Mouse (Mus musculus) R1 (cell line): ENCODE data around the gene Olfr1.

Experiments
- DNase-seq: peaks from one replicate; pipeline ENCODE4 v3.0.0-alpha.2; 2018; ENCODE audit warnings: low read depth, low spot score

Olfr1 gene

DNA sequence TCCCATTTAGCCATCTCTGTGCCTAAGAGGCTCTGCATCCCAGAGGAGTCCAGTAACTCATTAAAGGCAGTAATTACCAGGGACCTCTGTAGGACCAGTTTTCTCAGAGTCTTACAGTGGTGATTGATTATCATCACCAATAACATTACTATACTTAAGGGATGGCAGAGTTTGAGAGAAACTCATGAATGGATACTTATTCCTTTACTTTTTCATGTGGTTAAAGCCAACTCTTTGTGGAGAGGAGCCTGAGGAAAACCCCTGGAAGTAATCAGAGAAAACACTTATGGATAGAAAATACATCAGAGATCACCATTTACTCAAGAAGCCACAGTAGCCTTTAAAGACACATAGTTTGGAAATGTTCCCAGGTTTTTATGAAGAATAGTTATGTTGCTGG lies at the start of gene Olfr1:
TSS of gene Olfr1 (minus strand) at position 101 of the 400 bp plus-strand sequence.
- DNase-seq = no peak

DNA sequence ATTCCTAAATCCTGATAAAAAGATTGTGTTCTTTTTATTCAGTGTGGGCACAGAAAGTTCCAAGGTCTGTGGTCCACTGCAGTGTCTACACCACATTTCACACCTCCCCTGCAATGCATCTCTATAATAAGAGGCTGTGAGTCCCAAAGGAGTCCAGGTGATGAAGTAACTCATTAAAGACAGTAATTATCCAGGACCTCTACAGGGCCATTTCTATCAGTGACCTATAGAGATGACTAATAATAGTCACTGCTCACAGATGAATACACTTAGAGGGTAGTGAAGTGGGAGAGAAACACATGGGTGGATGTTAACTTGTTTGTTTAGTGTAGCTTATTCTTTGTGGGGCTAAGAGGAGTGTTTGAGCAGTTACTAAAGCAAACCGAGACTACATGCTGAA lies 29.0 kb upstream of the Olfr1 start, which contains the start of gene Olfr378:
TSS of gene Olfr378 (minus strand) at position 101 of the 400 bp plus-strand sequence.
- DNase-seq = no peak

DNA sequence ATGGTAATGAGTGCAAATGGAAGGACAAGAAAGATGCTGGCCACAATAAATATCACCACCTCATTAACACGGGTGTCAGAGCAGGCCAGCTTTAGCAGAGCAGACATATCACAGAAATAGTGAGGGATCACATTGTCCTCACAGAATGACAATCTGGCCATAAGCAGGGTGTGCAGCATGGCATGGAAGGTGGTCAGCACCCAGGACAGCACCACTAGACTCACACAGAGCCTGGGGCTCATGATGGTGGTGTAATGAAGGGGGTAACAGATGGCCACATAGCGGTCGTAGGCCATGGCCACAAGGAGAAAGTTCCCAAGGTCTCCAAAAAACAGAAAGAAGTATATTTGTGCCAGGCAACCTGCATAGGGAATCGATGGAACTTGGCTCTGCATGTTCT lies 4.0 kb downstream of the Olfr1 start:
- DNase-seq = peak; percentile 31

DNA sequence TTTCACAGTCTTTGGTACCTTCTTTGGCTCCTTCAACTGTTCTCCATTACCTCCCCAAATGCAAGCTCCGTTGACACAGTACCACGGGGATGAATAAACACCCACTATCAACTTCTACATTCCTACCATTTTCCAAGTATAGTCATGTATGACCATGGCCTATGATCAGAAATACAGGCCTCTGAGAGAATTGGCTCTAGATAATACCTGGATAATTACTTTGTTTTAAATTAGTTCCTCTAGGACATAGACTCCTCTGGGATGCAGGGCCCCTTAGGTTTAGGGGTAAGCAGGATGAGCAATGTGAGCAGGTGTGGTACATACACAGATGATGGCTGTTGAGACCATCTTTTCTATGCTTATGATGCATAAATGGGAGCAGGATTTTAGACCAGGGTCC lies 28.5 kb downstream of the Olfr1 start, which contains the start of gene Olfr376:
TSS of gene Olfr376 (plus strand) at position 301 of the 400 bp plus-strand sequence.
- DNase-seq = no peak

DNA sequence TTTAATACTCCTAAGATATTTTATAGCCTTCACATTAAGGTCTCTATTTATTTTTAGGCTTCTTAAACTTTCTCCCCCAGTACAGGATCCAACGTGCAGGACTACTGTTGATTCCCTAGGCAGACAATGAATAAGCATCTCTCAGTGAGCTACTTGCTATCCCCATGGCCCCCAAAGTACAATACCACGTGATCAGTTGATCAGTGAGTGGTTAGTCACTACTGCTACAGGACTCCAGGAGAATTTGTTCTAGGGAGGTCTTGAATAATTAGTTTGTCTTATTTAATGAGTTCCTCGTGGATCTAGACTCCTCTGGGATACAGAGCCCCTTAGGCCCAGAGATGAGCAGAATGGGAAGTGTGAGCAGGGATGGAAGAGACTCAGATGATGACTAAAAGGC lies 48.9 kb downstream of the Olfr1 start, which contains the start of gene Olfr20:
TSS of gene Olfr20 (plus strand) at position 301 of the 400 bp plus-strand sequence.
- DNase-seq = no peak
